Mouse (Mus musculus) CD4-positive, CD25-positive, alpha-beta regulatory T cell, adult 4 months (primary cell): ENCODE results near the gene Zbtb49. TPM values are rescaled to one million over a fixed set of nuclear protein-coding genes. Genes with fewer than 3 reads are reported as not detected.
A peak's percentile ranks its signal among the peaks of the same experiment; 100 is the strongest.

Experiments
- ATAC-seq: one replicate; pipeline ENCODE4 v1.8.0; 2017
- polyA plus RNA-seq, 2 experiments: library from polyadenylated mRNA; unstranded; fragments of 100-300 nt; shearing (Covaris generic); gene quantifications; one replicate each; pipeline ENCODE4 v1.2.1; 2017

The Zbtb49 gene
- 10 to 100 TPM; 12.3 to 28.2 TPM for polyA plus RNA-seq

DNA sequence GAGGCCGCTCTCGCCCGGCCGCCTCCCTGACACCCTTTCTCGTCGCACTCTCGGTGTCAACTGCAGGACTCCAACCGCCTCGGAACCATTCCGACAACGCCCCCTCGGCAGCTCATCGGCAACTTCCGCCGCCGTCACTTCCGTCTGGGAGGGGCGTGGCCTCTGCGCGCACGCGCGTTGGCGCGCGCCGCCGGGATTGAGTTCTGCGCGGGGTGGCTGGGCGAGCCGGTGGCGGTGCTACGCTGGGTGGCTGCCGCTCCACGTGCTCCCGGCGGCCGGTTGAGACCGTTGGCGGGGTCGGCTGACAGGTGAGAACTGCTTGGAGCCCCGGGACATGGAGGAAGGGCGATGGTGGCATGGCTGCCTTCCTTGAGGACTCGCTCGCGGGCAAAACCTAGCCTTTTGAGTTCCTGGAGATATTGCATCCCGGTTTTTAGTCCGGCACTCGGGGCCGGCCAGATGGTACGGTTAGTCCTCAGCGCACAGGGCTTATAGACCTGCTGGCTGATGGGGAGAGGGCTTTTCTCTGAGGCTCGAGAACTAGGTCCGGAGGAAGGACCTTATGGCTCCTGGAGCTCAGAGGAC is at the start of gene Zbtb49, which contains the start of gene Lyar:
Gene Zbtb49, minus strand, starts transcription at position 130 of the 585 bp plus-strand sequence.
Gene Lyar, plus strand, starts transcription at position 143 of the 585 bp plus-strand sequence.
- peak; percentile 89 for ATAC-seq

DNA sequence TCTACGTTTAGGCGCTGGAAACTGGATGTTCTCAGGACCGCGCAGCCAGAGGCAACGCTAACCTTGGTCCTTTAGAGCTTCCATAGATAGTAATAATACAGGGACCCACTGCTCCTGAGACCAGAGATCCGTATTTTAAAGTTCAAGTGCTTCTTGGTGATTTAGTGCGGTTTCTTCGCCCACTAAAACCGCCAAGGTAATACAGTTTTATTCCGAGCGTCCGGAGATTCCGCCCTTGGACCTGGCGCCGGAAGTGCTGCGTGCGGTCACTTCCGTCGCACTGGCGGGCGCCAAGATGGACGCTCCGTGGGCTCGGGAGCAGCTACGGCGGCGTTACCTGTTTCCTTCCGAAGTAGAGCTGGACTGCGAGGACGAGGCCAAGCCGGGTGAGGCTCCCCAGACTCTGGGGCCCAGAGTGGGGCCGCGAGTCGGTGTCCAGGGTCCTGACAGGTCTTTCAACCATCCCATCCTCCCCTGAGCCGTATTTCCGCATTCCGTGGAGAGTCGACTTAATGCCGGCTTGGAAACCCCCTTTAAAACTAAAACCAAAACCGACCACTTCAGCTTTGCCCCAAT is 39.9 kb upstream of the Zbtb49 start, which contains the start of gene Tmem128:
Gene Tmem128, plus strand, starts transcription at position 79 of the 576 bp plus-strand sequence.
- ATAC-seq, result peak; percentile 86

DNA sequence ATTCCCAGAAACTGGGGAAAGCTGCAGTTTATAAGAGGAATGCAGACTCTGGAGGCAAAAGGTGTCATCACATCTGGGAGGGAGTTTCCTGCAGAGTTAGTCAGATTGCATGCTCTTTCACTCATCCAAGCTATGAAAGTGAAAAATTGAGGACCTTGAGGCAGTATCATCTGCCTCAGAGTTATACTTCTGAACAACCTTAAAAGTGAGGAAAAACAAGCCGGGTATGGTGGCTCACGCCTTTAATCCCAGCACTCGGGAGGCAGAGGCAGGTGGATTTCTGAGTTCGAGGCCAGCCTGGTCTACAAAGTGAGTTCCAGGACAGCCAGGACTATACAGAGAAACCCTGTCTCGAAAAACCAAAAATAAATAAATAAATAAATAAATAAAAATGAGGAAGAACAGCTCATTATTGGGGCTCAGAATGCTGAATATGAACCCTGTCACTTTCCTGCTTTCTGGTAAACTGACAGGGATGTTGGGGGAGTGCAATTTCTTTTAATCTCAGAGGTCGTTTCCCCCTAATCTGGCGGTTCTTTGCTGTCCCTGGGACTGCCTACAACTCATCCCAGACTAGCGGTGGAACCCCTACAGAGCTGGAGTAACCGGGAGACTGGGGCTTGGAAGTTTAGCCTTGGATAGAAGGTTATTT is 39.3 kb upstream of the Zbtb49 start:
- ATAC-seq, result peak; percentile 20

DNA sequence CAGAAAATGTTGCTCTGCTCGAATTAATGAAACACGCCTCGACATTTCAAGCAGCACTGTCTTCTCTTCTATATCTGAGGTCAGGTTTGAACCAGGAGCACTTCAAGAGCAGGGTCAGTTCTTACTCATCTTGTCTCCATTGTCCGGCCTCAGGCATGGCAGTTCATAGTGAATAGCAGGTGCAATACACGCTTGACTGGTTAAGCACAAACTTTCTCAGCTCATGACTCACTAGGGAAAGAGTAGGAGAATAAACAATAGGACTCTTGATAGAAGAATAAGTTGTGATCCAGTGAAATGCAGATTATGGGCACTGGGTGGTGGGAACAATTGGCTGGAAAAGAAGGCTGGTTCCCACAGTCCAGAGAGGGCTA is 38.5 kb upstream of the Zbtb49 start:
- ATAC-seq, result no peak

DNA sequence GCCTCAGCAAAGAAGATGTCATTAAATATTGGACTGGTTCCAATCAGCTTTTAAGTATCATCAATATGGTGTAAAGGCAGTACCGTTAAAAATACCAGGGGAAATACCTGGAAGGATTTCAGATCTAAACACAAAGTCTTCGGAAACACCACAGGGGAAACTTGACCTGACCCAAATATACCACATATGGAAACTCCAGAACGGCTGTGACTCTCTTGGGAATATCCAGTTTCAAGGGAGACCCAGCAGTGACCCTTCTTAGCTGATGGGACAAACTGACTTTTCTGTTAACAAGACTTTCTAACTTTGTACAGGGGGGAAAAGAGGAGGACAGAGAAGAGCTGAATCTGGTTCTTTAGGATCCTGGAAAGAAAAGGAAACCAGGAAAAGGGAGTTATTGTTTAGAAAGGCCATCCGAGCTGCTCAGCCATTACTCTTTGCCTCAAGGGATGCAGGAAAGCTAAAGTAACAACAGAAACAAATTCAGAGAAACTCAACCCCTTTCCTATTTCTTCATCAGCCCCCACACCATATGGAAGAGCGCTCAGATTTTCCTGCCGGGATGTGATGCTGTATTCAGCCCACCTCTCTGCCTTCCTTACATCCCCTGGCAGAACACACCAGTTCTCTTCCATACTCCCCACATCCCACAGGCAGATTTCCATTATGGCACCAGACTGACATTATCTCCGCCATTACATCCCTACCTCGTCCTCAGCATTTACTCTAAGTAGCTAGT is 37.9 kb upstream of the Zbtb49 start:
- no peak for ATAC-seq

DNA sequence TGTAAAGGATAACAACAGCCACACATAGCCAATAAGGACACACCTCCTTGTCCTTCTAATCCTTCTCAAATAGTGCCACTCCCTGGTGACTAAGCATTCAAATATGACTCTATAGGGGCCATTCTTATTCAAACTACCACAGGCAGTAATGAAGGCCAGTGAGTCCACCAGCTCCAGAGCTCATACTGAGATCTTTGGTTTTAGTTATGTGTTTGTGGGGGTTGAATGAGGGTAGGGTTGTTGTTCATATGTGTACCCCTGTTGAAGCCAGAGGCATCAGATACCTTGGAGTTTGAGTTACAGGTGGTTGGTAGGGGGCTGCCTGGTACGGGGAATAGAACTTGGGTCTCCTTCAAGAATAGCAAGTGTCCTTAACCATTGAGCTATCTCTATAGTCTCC is 36.3 kb upstream of the Zbtb49 start:
- ATAC-seq, result no peak

DNA sequence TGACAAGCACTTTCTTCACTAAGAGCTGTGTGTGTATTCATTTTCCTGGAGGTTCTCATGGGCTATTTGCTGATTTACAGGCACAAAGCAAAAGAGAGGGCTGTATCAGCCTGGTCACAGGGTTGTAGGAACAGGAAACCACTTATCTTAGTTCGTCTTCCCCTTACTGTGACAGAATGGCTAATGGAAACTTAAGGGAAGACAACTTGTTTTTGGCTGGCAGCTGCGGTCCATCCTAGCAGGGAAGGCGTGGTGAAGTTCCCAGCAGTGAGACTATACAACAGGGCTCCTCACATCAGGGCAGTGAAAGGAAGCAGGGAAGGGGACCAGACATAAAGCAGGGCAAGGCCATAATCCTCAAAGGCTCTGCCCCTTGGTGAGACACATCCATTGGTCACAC is 35.4 kb upstream of the Zbtb49 start:
- no peak for ATAC-seq

DNA sequence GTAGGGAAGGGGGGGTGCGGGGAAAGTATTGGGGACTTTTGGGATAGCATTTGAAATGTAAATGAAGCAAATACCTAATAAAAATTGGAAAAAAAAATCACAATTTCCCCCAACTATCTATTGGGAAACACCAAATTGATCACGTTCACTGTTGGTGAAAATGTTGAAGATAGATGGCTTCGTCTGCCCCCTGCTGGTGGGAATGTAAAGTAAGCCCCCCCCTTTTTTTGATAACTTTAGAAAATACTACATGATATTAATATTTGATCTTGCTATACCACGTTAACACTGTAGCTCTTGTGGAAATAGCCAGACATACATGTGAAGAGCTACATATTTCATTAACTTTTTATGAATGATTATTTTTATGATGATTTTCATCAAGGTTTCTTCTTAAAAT is 34.9 kb upstream of the Zbtb49 start:
- ATAC-seq, result no peak

DNA sequence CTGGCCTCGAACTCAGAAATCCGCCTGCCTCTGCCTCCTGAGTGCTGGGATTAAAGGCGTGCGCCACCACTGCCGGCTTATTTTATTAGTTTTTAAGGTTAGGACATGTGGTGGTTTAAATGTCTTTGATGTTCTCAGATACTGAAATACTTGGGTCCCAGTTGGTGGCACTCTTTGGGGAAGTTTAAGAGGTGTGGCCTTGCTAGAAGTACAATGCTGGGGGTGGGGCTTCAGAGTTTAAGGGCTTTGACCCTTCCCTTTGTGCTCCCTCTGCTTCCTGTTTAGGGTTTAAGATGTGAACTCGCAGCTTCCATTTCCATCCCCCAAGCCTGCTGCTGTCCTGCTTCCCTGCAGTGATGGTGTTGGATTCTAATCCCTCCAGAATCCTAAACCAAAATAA is 21.7 kb upstream of the Zbtb49 start:
- ATAC-seq, result no peak

DNA sequence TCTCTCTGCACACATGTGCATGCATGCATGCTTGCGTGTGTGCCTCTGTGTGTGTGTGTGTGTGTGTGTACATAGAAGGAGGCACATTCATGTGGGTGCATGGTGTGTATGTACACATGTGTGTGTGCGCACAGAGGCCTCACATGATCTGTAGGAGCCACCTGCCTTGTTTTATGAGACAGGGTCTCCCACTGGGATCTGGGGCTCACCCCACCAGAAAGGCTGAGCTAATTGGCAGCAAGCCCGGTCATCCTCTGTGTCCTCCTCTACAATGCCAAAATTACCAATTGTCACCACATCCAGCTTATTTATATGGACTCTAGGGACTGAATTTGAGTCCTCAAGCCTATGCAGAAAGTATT is 21.2 kb upstream of the Zbtb49 start:
- no peak for ATAC-seq

DNA sequence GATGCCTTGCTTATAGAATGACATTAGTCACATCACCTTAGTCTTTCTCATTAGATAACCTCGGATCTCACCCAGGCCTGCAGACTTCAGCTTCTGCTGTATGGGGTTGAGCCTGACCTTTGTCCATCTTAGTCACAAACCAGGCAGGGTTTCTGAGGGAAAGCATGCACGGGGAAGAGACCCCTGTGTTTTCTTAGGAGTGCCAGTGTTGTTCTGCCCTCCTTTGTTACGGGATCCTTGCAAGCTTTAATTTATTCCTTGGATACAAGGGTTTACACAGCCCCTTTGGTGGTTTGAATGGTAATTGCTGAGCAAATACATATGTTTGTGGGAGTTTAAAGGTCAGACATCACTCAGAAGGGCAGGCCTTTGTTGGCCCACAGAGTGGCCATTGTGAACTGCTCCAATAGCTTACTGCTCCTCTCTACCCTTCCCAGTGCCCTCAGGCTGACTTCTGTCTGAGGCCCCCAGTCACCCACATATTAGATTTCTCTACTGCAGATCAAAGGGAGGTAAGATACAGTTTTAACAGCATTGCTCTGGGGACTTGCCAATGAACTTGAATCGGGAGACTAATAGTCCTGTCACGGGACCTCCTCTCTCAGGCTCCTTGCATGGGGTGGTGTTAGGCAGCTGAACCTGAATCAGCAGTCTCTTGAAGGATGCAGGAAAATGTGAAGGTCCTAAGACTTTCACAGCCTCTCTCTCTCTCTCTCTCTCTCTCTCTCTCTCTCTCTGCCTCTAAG is 20.6 kb upstream of the Zbtb49 start:
- no peak for ATAC-seq

DNA sequence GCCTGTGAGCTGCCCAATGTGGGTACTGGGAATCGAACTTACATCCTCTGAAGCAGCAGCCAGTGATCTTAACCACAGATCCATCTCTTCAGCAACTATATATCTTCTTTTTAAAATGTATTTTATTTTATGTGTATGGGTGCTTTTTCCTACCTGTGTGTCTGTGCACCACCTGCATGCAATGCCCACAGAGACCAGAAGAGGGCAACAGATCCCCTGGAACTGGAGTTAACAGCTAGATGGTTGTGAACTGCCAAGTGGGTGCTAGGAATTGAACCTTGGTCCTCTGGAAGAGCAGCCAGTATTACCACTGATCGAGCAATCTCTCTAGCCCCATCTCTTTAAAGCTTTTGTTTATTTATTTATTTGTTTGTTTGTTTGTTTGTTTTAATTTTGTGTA is 16.4 kb upstream of the Zbtb49 start:
- no peak for ATAC-seq

DNA sequence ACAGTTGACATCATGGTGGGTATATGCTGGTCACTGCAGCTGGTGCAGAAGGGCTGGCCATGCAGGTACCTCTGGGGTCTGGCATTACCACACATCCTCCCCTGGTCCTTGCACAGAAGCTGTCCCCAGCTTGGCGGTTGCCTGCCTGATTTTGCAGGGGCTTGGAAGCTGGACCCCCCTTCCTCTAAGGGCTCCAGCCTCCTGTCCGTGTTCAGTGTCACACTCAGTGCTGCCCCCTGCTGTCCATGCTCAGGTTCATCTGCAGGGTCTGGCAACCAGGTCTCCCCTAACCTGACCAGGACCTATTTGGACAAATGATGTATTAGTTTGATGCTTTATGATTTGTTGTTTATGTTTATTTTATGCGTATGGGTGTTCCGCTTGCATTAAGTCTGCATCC is 15.2 kb upstream of the Zbtb49 start:
- ATAC-seq, result peak; percentile 67

DNA sequence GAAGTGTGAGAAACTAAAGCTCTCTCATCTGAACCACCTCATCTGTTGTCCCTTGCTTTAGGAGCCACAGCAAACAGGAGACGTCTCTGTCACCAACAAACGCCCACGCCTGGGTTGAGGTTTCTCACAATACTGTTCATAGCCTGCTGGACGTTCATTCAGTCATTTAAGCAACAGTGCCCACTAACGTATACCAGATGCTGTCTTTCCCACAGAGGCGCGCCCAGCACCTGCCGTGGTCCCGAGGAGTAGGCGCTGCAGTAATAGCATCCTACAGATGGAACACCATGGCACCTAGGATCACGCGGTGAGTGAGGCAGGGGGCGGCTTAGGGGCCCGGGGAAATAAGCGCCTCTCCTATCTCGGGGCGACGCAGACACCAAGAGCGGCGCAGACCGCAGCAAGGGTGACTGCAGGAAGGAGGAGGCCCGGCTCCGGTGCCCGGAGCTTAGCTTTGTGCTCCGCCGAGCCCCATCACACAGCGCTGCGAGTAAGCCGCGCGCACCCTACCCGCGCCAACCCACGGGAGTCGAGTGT is 418 bp downstream of the Zbtb49 start:
- ATAC-seq, result peak; percentile 75

DNA sequence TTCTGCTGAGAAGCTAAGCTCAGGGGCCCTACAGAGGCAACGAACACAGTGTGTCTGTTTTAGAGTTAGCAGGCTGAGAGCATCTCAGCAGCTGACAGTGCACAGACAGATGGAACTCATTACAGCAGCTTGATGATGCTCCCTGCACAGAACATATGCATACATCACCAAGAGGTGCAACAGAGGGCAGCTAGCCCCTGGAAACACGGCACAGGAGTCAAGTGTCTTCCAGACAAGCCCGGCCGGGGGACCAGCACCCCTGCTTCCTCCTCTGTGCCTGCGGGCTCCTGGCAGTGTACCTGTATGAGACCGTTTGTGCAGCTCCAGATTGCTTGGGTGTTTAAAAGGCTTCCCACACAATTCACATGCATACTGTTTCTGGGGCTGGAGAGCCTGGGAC is 7.2 kb downstream of the Zbtb49 start:
- no peak for ATAC-seq

DNA sequence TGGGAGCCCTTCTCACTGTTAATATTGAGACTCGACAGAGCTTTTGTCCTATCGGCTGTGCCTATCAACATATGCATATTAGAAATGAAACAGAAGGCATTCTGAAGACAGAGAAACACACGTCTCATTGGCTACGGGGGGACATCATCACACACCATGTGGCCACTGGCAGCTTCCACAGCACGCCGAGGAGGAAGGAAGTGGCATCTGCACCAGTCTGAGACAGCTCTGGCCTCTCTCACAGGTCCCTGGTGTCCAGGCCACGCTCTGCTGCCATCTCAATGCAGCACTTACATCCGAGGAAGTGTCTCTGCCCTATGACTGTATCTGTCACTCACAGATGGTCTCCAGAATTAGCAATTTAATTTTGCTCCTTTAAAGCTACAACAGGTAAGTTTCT is 8.6 kb downstream of the Zbtb49 start:
- no peak for ATAC-seq

DNA sequence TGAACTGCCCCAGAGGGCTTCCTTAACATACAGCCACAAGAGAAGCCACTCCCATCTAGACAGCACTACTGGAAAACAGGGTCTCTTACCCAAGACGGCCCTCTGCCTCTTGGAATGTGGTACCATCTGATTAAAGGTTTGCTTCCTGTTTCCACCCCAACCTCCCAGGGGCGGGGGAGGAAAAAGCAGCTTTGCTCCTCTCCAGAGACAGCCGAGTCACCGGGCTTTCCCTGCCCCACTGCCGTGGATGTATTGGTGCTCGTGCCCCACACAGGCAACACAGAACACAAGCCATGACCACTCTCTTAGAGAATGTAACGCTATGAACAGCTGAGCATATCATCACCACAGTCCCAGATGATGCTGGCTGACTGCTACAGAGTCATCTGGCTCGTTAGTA is 11.3 kb downstream of the Zbtb49 start:
- ATAC-seq, result no peak

DNA sequence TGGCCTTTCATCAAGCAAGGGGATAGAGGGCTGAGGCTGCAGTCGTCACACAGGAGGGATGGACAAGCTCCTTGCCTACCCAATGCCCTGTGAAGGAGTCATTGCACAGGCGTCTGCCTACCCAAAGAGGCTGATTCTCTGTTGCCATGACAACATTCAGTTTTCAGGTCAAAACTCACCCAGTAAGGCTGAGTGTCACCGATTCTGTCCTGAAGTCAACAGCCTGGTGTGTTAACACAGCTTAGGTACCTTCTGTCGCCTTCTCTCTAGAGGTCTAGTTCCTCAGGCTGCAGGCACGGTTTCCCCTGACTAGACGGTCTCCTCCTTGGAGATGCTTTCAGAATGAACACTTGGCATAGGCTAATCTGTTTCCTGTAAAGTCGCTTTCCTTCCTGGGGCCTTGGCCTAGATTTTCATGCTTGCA is 14.9 kb downstream of the Zbtb49 start:
- ATAC-seq, result no peak

DNA sequence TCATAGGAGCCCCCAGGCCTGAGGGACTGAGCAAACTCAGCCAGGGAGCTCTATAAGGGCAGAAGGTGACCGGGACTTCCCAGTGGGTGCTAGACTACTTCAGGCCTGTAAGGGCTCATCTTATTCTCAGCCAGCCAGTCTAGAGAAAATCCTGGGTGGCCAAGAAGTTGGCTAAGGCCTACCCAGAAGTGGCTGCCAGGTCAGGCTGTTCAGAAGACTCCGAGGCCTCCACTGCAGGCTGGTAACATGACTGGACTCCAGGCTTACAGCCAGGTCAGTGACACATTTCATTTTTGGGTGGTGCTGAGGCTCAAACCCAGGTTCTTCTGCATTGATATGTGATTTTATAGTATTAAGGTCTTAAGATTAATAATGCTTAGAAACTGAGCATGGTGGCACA is 20.6 kb downstream of the Zbtb49 start:
- ATAC-seq, result no peak

DNA sequence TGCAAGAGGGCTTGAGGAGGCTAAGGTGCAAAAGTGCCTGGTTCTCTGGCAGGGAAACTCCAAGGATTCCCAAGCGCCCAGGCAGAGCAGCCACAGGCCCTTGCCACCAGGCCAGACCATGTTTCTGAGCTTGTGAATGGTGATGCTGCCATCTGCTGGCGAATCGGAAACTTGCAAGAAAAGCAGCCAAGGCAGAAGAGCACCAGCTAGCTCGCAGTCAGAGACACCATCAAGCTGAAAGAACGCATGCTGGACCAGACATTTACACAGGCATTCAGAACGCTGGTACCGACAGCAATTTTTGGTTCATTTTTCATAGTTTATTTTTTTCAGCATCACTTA is 22.8 kb downstream of the Zbtb49 start:
- ATAC-seq, result peak; percentile 63

DNA sequence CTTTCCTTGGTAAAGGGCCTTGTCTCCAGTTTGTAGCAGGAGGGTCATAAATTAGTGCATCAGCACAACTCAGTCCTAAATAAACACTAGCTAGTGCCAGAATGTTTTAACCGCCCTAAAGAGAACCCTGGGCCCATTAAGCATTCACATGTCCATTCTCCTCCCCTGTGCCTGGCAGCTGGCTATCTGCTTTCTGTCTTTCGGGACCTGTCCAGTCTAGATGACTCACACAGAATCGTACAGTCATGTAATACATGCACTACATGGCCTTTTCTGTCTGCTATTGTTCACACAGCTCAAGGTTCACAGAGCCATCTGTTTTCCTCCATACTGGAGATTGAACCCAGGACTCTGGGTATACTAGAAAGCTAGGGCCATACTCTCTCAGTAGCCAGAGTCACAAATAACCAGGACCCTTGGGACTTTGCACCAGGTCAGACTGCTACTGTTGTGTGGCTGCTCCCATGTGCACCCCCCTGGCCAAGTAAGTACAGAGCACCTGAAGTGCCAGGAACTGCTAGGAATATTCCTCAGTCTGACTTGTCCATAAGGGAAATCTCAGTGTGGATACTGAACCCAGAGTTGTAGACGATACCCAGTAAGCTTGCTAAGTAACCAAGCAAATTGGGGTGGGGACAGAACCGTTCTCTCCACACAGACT is 23.3 kb downstream of the Zbtb49 start:
- ATAC-seq, result no peak

DNA sequence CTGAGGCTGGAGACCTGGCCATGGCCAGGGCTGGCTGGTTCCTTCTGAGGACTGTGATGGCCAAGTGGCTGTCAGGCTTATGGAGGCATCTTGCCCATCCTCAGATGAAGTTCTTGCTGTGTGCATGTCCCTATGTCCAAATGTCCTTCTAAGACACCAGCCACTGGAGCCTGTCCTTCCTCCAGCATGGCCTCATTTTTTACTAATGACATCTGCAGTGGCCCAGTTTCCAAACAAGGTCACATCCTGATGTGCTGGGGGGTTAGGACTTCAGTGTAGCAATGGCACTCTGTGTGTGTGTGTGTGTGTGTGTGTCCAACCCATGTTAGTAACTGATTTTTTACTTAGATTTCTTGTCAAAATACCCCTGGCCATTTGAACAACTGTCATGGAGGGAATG is 24.3 kb downstream of the Zbtb49 start:
- no peak for ATAC-seq
